Mouse (Mus musculus) MEL (cell line): ENCODE results near the gene Mea1.

Experiments
- CHD2 ChIP-seq: IDR thresholded peaks from 2 replicates; pipeline ENCODE4 v1.6.1; 2011; ENCODE audit warnings: low read length, improper control_type of control experiment
- MAX ChIP-seq: IDR thresholded peaks from 2 replicates; pipeline ENCODE4 v1.6.1; 2011; ENCODE audit warnings: low read length, improper control_type of control experiment
- POLR2AphosphoS5 ChIP-seq: IDR thresholded peaks from 2 replicates; pipeline ENCODE4 v1.6.1; 2012; ENCODE audit warnings: low read depth, borderline replicate concordance, mild to moderate bottlenecking, inconsistent platforms, low read length, moderate library complexity, mixed read lengths

- TF ChIP-seq CHD2 (no peak), POLR2AphosphoS5 (no peak), MAX (no peak)
These were observed 12.8 kb downstream of the Mea1 start for GRCm38 (mm10) chr17:46691390-46691789.
